Mouse (Mus musculus) heart, postnatal 10 days (tissue): ENCODE results near the gene Rap2b. TPM values are rescaled to one million over a fixed set of nuclear protein-coding genes. Genes with fewer than 3 reads are reported as not detected.
A peak's percentile ranks its signal among the peaks of the same experiment; 100 is the strongest.

Experiments
- DNase-seq, 2 experiments: peaks; one replicate each; pipeline ENCODE4 v3.0.0; 2021
- intact Hi-C: fragments of 180-260 bp; cut with DNase I; formaldehyde crosslinking; loops from one replicate; pipeline ENCODE4 v1.15.1; 2025
- total RNA-seq, 2 experiments: library from RNA; stranded (reverse); gene quantifications; 2 replicates each; pipeline ENCODE4 v1.2.3; 2021

The Rap2b gene
- total RNA-seq: 1 to 10 TPM; 4.8 to 6.0 TPM

- no peak for DNase-seq
- intact Hi-C loops: loop anchor here (5.0 kb wide), 1 partner anchor 94 kb away; no protein-coding TSS in a partner anchor
Observed at GRCm38 (mm10) chr3:61361338-61361737, at the start of gene Rap2b. TSS of gene Rap2b (plus strand) at chr3:61361638.

GRCm38 (mm10) chr3:61315002-61315401 is 46.4 kb upstream of the Rap2b start:
- DNase-seq: no peak
- intact Hi-C loops: no loop called here

- no peak for DNase-seq
- intact Hi-C loops: no loop called here
Observed at GRCm38 (mm10) chr3:61320031-61320430, 41.4 kb upstream of the Rap2b start.

GRCm38 (mm10) chr3:61321632-61322031 is 39.8 kb upstream of the Rap2b start:
- intact Hi-C loops: no loop called here
- DNase-seq: peak in 1 of 2 experiments; percentile 4

- no peak for DNase-seq
- intact Hi-C loops: no loop called here
Observed at GRCm38 (mm10) chr3:61336205-61336604, 25.2 kb upstream of the Rap2b start.

- DNase-seq: no peak
- intact Hi-C loops: no loop called here
Observed at GRCm38 (mm10) chr3:61337230-61337629, 24.2 kb upstream of the Rap2b start.

- intact Hi-C loops: no loop called here
- no peak for DNase-seq
Observed at GRCm38 (mm10) chr3:61340321-61340720, 21.1 kb upstream of the Rap2b start.

GRCm38 (mm10) chr3:61344031-61344430 is 17.4 kb upstream of the Rap2b start:
- intact Hi-C loops: no loop called here
- no peak for DNase-seq

- no peak for DNase-seq
- intact Hi-C loops: no loop called here
Observed at GRCm38 (mm10) chr3:61345636-61346035, 15.8 kb upstream of the Rap2b start.

- intact Hi-C loops: no loop called here
- no peak for DNase-seq
Observed at GRCm38 (mm10) chr3:61348036-61348614, 13.3 kb upstream of the Rap2b start.

- DNase-seq: no peak
- intact Hi-C loops: no loop called here
Observed at GRCm38 (mm10) chr3:61349433-61349832, 12.0 kb upstream of the Rap2b start.

GRCm38 (mm10) chr3:61355464-61355863 is 6.0 kb upstream of the Rap2b start:
- intact Hi-C loops: no loop called here
- no peak for DNase-seq

GRCm38 (mm10) chr3:61358107-61358506 is 3.3 kb upstream of the Rap2b start:
- peak; percentile 33 to 55 for DNase-seq
- intact Hi-C loops: no loop called here

- intact Hi-C loops: no loop called here
- no peak for DNase-seq
Observed at GRCm38 (mm10) chr3:61358756-61359293, 2.6 kb upstream of the Rap2b start.

GRCm38 (mm10) chr3:61362821-61363160 is 1.4 kb downstream of the Rap2b start:
- DNase-seq: no peak
- intact Hi-C loops: loop anchor here (5.0 kb wide), 1 partner anchor 95 kb away; no protein-coding TSS in a partner anchor

- intact Hi-C loops: loop anchor here (5.0 kb wide), 1 partner anchor 96 kb away; no protein-coding TSS in a partner anchor
- peak; percentile 95 to 96 for DNase-seq
Observed at GRCm38 (mm10) chr3:61363161-61363988, 1.9 kb downstream of the Rap2b start.

- intact Hi-C loops: loop anchor here (5.0 kb wide), 1 partner anchor 97 kb away; no protein-coding TSS in a partner anchor
Observed at GRCm38 (mm10) chr3:61363989-61364660, 2.7 kb downstream of the Rap2b start.

GRCm38 (mm10) chr3:61364661-61364977 is 3.2 kb downstream of the Rap2b start:
- intact Hi-C loops: loop anchor here (5.0 kb wide), 1 partner anchor 97 kb away; no protein-coding TSS in a partner anchor
- DNase-seq: no peak

More at GRCm38 (mm10) chr3:61363989-61364660, 2.7 kb downstream of the Rap2b start:
- peak; percentile 96 for DNase-seq

- intact Hi-C loops: loop anchor here (5.0 kb wide), 1 partner anchor 98 kb away; no protein-coding TSS in a partner anchor
- DNase-seq: peak; percentile 56 to 60
Observed at GRCm38 (mm10) chr3:61364978-61365778, 3.7 kb downstream of the Rap2b start.

- intact Hi-C loops: no loop called here
- DNase-seq: peak; percentile 44 to 48
Observed at GRCm38 (mm10) chr3:61365779-61366373, 4.4 kb downstream of the Rap2b start, which contains the start of gene B430305J03Rik. TSS of gene B430305J03Rik (minus strand) at chr3:61365951.
